Mouse (Mus musculus) cerebellum, adult (tissue): ENCODE measurements around the gene Tmem213.
A peak's percentile ranks its signal among the peaks of the same experiment; 100 is the strongest.

Experiments
- ATAC-seq: cut with Nextera tagmentation; 2 replicates; pipeline ENCODE4 v1.9.2; 2017; ENCODE audit warnings: mild to moderate bottlenecking, moderate library complexity, mixed read lengths; ENCODE audit not compliant: insufficient number of reproducible peaks, low FRiP score, low TSS enrichment

Tmem213 gene

DNA sequence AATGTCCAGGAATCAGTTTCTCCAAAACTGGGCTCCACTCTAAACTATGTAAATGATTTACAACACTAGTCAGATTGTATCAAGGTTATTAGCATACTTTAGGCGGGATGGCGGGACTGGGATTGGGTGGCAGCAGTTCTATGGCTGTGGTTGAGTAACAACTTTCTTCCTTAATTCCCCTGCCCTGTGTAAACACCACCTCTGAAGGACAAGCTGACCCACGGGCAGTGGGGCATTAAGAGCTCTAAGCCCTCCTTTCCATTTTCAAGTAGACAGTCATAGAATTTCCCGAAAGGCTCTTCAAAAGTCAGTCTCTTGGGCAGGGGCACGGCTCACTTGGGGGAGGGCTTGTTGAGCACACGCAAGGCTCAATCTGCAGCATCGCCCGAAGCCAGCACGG lies 1.8 kb downstream of the Tmem213 start:
- no peak for ATAC-seq

DNA sequence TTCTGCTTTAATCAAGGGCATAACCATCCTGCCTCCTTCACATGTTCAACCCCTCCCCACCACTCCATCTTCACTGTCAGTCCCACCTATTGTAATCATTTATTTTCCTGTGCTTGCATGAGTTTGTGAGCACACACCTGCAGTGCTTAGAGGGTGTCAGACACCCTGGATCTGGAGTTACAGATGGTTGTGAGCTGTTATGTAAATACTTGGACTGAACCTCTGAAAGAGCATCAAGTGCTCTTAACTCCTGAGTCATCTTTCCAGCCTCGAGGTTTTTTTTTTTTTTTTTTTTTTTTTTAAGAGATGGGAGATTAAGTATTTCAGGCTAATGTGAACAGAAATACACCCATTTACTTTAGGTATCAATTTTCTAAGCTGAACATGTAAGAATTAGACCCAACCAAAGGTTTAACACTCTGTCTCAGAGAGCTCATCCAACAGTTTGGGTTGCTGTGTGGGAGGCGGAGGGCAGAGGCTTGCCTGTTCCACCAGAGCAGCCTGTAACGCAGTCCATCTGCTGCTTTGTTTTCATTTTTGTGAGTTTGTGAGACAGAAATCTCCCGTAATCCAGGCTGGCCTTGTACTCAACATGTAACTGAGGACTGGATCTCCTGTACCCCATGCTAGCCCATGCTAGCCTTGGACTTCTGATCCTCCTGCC lies 7.2 kb downstream of the Tmem213 start:
- no peak for ATAC-seq

DNA sequence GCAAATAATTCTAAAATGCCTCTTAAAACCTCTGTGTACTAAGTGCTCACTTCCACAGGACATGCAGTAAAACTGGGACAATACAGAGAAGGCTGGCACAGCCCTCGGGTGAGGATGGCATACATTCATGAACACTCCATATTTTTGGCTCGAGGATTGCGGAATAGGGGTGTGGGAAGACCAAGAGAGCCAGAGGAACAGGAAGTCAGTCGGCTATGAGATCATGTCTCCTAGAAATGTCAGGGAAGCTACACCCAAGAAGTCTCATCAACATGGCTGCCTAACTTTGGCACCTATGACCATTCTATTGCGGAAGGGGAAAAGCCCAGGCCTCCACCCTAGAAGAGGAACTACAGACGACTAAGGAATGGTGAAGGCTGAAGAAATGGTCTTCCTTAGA lies 9.3 kb downstream of the Tmem213 start:
- no peak for ATAC-seq

DNA sequence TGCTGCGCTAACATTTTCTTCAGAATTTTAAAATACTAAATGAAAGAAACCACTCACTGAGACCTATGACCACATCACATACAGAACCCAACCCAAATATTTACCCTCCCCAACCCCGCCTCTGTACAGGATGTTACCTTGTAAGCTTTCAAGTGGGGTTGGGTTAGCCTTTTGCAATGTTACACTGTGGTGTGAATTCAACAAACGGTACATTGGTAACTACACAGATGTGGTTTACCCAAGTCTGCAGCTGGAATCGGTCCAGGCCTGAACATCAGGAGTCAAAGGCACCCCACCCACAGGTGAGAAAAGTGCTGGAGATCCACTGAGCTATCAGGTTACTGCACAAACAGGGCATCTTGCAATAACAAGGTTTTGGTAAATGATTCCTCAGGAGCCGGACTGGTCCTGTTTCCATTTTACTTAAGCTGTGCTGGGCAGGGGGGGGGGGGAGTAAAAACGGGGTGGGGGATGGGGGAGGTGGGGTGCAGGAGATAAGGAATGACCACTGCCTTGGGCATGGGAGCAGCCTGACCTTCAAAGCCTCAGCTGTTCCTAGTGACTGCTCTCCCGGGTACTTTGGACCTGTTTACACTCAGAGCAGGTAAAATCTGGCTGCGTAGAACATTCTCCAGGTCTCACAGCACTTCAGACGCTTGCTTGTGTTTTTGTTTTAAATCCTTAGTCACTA lies 11.8 kb downstream of the Tmem213 start:
- no peak for ATAC-seq

DNA sequence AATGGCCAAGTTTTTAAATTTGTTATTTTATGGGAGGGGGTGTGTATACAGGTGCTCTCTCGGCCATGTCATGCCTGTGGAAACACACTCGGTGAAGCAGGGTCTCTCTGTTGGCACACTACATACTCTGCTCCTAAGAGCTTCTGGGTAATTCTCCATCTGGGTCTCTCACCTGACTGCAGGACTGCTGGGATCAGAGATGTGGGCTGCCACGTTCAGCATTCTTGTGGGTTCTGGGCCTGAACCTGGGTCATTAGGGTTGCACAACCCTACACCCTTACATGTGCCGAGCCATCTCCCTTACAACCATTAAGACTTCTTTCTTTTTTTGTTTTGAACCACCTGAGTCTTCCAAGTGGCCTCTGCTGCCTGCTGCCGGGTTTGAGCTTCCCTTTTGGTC lies 12.8 kb downstream of the Tmem213 start:
- ATAC-seq = no peak

DNA sequence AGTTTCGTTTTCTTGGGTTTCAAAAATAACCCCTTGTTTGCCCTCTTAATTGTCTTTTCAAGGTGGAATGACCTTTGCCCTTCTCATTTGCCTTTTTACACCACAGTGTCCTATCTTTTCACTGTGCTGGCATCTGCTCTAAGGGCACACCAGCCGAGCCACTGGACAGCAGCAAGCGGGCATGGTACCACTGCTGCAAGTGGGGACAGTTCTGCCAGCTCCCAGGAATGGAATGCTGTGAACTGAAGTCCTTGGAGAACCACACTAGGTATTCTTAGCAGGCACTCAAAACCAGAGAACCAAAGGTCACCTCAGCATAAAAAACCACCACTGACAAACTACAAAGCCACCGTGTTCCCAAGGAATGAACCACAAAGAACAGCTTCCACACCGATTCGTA lies 13.7 kb downstream of the Tmem213 start:
- ATAC-seq = no peak

DNA sequence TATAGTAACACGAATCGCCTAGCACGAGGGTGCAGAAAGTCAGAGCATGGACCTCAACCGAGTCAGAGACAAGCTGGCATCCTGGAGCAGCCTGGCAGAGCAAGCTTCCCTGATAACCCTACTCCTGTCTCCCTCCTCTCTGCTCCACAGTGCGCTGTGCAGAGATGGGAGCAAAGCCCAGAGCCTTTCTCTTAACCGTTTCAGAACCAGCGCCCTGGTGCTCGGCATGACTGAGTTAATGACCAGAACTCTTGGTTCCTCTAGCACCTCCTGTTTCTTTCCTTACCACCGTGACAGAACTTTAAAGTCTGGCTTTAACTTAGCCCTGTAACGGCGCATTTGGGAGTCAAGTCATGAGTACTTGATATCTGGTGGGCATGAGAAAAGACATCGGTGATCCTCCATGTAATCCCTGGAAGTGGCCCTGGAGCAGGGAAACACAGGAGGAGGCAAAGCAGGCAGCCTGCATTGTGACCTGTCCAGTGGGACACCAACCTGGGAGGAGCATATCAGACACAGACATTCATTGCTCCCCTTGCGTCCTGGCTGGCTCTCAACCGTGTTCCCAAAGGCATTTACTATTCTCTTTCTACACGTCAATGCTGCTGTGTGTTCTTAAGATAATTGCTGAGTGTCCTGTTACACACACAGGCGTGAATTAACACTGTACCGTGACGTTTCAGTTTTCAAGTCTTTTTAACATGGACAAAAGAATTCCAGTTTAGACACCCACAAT lies 14.6 kb downstream of the Tmem213 start:
- ATAC-seq = no peak

DNA sequence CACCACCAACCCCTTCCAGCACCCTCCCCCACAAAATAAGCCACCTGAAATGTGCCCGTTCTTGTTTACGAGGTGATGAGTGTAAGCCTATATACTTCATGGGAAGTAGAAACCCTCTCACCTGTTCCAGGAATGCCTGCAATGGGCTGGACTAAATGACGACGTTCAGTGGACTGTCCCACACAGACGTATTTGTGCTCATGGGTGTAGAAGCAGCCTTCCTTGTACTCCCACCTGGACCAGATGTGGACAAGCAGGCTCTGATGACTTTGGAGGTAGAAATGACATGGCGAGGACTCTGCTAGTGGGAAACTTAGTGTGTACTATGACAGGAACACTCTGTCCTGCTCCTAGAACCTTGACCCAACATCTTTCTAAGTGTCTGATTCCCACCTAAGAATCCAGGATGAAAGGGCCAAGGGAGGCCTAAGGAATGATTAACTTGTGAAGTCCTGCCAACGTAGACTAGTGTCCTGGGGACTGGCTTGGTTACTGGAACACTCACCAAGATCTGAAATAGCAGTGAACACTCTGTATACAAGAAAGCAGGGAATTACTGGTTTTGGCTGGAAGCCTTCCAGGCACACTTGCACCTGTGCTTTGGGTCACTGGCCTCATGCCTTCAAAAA lies 15.3 kb downstream of the Tmem213 start, which contains the start of gene Atp6v0a4:
Gene Atp6v0a4 (minus strand): TSS at position 380 of the 629 bp plus-strand sequence.
- ATAC-seq = no peak

DNA sequence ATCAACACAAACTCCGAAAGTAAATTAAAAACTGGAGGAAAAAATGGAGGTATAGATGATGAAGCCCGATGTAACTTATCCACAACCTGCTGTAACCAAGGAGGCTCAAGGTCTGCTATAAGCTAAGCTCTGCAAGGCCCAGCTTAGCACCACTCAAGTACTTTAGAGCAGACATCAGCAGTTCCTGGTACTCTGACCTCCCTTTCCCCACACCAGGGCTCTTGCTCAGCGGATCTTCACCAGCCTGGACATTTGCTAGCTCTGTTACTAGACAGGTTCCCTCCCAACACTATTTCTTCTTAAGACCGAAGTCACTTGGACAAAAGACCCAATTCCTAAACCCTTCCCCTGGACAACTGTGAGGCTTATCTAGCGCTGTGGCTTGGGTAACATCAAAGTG lies 15.8 kb downstream of the Tmem213 start:
- no peak for ATAC-seq

DNA sequence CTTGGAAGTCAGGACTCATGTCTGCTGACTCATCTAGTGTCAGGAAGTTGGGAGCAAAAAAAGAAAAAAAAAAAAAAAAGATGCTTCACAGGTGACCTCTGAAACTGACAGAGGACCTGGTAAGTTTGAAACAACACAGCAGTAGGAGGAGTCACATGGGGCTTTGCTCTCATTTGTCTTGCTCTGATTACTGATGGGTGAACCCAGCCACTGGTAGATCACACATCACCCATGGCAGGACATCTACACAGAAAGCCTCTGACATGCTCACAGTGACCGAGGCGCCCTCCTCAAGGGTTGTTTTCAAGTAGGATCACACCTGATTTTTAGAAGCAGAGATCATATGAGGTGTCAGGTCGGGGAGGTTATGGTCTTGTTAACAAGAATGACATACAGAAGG lies 16.4 kb downstream of the Tmem213 start:
- ATAC-seq = no peak

DNA sequence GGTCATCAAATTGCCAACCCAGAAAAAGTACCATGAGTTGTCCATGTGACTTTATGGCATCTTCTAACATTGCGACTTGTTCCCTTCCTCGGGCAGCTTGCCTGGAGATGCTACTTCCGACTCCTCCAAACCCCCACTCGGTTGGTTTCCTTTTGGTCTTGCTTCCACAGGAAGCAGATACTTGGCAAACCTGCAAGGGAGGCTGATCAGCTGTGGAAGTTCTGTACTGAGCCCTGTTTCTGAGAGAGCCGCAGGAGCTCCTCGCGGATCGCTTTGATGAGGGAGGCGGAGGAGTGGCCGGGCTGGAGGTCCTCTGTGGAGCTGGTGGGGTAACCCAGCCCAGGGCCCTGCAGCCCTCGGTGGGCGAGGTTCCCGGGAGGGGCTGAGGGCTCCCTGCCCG lies 19.1 kb downstream of the Tmem213 start:
- no peak for ATAC-seq

DNA sequence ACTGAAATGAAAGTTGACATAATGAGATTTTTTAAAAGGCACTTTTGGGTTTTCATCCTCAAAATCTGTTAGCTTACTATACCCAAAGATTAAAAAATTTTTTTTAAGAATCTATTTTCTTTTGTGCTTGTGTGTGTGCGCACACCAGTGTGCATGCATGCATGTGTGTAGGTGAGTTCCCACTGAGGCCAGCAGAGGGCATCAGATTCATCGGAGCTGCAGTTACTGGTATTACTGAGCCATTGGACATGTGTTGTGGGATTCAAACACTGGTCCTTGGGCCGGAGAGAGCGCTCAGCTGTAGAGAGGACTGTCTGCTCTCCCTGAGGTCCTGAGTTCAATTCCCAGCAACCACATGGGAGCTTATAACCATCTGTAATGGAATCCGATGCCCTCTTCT lies 20.8 kb downstream of the Tmem213 start:
- ATAC-seq = no peak

DNA sequence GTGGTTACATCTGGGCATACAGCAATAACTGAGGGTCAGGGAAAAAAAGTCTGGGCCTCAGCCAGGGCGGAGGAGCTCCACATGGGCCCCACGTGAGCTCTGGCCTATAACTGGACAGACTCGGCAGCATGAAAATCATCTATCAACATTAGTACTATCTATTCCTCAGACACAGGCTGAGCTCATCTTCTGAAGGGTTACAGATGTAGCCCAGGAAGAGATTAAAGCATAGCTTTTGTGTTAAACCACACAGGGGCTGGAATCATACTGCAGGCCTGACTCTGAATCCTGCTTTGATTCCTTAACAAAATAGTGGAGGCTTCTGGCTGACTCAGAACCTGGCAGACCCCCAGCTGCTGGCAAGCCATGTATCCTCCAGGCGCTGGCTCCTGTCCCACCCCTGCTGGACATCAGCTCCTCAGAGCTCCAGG lies 22.8 kb downstream of the Tmem213 start:
- ATAC-seq = no peak

DNA sequence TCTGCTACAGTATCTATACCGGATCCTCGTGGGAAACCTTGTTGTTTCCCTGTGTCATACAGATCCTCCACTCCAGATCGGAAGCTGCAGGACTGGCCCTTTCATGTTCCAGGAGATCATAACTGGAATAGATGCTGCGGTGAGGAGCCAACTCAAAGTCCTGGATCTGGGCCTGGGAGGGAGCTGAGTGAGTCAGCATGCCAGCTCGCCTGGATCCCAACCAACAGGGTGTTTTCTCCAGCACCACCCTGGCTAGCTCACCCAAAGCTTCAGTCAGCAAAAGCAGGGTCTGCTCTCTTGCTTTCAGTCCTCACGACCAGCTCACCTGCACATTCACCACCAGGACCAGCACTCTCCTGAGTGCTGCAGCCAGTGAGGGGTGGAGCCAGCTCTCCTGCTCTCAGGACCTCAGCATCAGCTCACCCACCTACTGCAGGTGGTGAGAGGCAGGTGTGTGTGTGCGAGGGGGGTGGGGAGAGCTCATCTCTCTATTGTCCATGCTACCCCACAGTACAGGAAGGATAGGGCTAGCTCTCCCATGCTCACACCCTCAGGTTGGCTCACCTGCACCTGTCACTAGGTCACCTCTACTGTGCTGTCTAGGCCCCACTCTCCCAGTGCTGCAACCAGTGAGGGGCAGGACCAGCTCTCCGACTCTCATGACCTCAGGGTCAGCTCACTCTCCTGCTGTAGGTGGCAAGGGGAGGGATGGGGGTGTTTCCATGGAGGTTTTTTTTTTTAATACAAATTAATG lies 25.9 kb downstream of the Tmem213 start:
- ATAC-seq = peak; percentile 73

DNA sequence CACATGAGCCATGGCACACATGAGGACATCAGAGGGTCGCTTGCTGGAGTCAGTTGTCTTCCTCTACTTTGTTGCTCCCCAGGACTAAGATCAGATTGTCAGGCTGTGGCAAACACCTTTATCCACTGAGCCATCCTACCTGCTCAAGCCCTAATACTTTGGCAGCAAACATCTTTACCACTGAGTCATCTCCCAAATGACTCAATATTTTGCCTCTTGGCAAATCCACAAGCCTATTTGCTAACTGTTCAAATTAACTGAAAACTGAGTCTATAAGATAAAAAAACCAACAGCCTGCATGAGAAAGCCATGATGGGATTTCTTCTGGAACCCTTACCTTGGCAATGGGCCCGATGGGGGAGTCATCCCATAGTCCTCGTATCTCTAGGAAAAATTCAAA lies 30.0 kb downstream of the Tmem213 start:
- ATAC-seq = no peak

DNA sequence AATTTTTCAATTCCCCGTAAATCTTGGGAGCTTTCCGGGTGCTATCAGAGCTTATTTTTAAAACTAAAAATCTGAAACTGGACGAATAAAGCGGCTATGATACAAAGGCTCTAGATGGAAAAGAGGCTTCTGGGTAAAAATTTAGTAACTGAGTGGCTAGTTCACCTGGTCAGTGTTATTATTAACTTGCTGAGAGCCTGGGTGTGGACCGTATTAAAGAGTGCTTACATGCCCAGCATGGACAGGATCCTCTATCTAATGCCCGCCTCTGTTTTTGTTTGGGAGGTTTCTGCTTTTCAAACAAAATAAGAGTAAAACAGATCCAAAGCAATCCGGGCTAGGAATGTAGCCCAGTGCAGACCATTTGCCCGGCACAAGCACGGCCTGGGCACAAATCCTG lies 31.3 kb downstream of the Tmem213 start:
- ATAC-seq = no peak

DNA sequence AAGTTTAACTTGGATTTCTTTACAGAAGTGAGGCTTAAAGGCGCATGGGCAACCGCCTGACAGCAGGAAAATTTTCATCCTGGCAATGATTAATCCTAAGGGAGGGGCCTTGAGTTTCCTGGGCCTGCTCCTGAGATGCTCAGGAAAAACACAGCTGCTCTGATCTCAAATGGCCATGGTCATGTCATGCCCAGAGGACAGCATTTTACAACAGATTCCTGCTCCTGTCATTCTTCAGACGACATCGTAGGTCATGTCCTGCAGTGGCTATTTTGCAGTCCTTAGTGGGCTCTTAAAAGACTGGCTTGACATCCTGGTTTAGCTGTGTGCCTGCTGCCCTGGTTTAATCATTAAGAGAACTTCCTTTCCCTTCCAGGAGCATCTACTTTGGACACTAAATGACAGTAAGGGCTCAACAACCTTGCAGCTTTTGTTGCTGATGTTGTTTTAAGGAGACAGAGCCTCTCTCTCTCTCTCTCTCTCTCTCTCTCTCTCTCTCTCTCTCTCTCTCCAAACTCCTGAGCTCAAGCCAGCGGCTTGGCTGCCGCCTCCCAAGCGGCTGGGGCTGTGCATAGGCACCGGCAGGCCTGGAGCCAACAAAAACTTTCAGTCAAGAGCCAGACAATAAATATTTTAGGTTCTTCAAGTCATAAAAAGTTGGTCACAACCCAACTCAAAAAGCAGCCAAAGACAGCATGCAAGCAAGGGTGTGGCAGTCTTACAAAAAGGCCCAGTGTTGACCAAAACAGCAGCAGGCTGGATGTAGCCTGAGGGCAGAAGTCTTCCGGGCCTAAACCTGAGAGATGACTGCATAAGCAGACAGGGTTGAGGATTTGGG lies 35.3 kb downstream of the Tmem213 start:
- ATAC-seq = no peak

DNA sequence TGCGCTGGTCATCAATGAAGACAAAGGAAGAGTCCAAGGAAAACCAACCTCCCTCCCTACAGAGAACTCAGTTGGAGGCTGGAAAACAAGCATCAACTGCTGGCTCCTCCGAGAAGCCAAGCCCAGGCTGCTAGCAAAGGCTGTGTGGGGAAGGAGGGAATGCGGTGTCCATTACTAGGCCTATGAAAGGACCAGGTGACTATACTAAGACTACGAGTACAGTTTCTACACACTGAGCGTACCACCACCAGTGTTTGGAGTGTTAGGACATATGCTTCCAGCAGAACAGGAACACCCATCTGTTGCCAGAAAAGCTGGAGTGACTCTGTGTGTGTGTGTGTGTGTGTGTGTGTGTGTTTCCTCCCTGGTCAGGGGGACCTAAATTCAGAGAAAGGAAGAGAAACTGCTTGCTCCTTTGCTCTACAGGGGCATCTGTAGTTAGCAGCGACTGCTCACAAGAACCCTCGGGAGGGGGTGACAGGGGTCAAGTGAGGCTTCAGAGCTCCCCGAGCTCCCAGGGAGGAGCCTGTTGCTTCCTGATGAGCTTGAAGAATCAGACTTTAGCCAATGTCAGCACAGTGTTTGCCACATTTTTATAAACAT lies 36.5 kb downstream of the Tmem213 start:
- ATAC-seq = no peak

DNA sequence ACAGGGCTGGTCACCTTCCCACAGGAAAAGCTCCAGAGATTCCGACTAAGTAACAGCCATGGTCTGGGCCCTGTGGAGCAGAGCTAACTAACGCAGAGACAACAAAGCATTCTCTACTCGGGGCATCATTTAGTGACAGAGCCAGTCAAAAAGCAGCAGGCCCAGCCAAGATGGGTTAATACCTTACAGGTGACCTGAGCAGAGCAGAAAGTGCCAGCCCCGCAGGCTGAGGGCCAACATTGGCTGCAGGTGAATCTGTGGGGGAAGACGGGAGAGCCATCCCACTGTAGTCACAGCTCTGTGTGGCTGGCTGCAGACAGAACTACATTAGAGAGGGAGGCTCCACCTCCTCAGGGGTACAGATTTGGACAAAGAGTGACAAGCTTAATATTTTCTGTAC lies 38.2 kb downstream of the Tmem213 start:
- no peak for ATAC-seq
